Mouse (Mus musculus) left cerebral cortex, postnatal 25 days (tissue): Measurements from ENCODE around the gene Slc34a1. TPM values are rescaled to one million over a fixed set of nuclear protein-coding genes. Genes with fewer than 3 reads are reported as not detected.
A peak's percentile ranks its signal among the peaks of the same experiment; 100 is the strongest.

Source experiments
- DNase-seq, 2 experiments: peaks; one replicate each; pipeline ENCODE4 v3.0.0; 2022; ENCODE audit warnings: low spot score in 2 of 2, mixed read lengths in 1 of 2
- intact Hi-C: fragments of 180-260 bp; cut with DNase I; formaldehyde crosslinking; loops from one replicate; pipeline ENCODE4 v1.15.1; 2025
- microRNA-seq, 2 experiments: library from miRNA; unstranded; fragments of <30 nt; microRNA quantifications; one replicate each; pipeline ENCODE4 v1.2.0; 2022
- total RNA-seq, 2 experiments: library from RNA; stranded (reverse); gene quantifications; 2 replicates each; pipeline ENCODE4 v1.2.3; 2021

Slc34a1 gene
- total RNA-seq, 2 experiments from 2014 or later = not detected

DNA sequence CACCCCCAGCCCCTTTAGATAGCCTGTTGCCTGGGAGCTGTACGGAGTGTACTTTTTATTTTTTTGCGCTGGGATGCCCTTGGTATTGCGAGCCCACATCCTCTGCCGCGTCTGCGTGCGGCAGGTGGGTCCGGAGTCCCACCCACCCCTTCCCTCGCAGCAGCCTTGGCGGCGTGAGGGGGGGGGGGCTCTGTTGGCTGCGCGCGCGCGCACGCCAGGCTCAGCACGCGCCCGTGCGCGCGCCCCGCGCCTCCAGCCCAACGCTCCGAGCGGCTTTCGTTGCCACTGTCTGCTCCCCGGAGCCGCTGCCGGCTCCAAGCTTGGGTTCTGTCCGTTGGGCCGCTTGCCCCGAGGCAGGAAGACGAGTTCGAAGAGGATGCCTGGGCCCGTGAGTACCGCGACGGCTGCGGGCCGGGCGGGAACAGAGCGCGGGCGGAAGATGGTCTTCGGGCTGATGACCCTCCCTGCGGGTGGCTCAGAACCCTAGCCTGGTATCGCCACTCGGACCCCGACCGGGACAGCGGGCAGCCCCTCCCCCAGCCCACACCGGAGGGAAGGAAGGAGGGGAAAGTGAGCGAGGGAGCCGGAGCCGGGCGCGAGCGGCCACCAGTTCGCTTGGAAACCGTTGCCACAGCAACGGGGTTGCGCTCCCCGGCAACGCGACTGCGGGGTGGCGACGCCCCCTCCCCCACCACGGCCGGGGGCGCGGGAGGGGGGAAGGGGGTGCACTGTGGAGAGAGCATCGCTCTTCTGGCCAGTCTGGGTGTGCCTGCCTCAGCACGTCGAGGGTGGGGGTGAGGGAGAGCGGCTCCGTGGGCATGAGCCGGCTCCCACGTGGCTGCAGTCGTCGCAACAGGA, 66.3 kb downstream of the Slc34a1 start, which contains the start of gene Prr7:
Gene Prr7 (plus strand): TSS at position 241 of the 858 bp plus-strand sequence.
- intact Hi-C loops = loop anchor here (2.0 kb wide), 1 partner anchor 19 kb away; the partner anchor contains the start of gene Grk6
- DNase-seq = peak; percentile 73 to 82

DNA sequence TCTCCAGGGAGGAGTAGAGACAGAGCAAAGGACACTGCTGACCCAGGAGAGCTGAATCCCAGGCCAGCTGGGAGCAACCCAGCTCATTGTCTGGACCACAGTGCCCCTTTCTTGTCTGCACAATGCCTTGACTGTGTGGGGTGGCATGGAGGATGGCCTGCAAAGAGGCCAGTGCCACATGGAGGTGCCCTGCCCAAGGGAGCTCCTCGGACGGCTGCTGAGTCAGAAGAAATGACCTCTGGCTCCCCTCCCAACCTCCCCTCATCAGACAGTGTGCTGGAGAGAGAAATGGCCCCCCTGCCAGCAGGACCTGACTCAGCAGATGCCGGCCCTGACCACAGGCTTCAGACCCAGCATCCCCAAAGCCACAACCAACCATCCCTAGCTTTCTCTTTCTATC, 67.2 kb downstream of the Slc34a1 start:
- peak in 1 of 2 experiments; percentile 49 for DNase-seq
- intact Hi-C loops = loop anchor here (2.0 kb wide), 1 partner anchor 20 kb away; the partner anchor contains the start of gene Grk6

Small RNA genes within 50 kb of the gene (microRNA-seq; reads per million reads assigned to microRNA genes)
- gene Mir6943 = 4.0 to 4.7 reads per million in 2 experiments

Other genes starting within 250 kb of the Slc34a1 start
- gene Fgfr4, start 245.5 kb upstream of the Slc34a1 start, total RNA-seq = under 1 TPM; 0.21 to 0.27 TPM
- 100 to 1,000 TPM; 124 to 125 TPM for gene Nsd1, start 188.4 kb upstream of the Slc34a1 start, total RNA-seq
- 100 to 1,000 TPM; 170 to 176 TPM for gene Prelid1, start 77.7 kb upstream of the Slc34a1 start, total RNA-seq
- 10 to 100 TPM; 82.3 to 87.2 TPM for gene Rab24, start 76.2 kb upstream of the Slc34a1 start, total RNA-seq
- gene Mxd3, start 68.4 kb upstream of the Slc34a1 start, total RNA-seq = 1 to 10 TPM in 1 of 2 experiments, under 1 TPM in 1; 0.85 to 1.4 TPM
- 10 to 100 TPM; 57.5 to 59.7 TPM for gene Lman2, start 35.4 kb upstream of the Slc34a1 start, total RNA-seq
- 10 to 100 TPM; 55.6 to 58.5 TPM for gene Rgs14, start 28.5 kb upstream of the Slc34a1 start, total RNA-seq
- gene Pfn3, start 17.0 kb downstream of the Slc34a1 start, total RNA-seq = not detected
- under 1 TPM; 0.57 to 0.62 TPM for gene F12, start 28.6 kb downstream of the Slc34a1 start, total RNA-seq
- gene Grk6, start 46.9 kb downstream of the Slc34a1 start, total RNA-seq = 10 to 100 TPM; 64.0 to 68.0 TPM
- 10 to 100 TPM; 80.1 to 85.9 TPM for gene Prr7, start 66.1 kb downstream of the Slc34a1 start, total RNA-seq
- gene Dbn1, start 89.9 kb downstream of the Slc34a1 start, total RNA-seq = 100 to 1,000 TPM; 287 to 295 TPM
- gene Pdlim7, start 115.5 kb downstream of the Slc34a1 start, total RNA-seq = 10 to 100 TPM; 89.6 to 96.1 TPM
- 10 to 100 TPM in 1 of 2 experiments, 1 to 10 TPM in 1; 9.7 to 13.2 TPM for gene Dok3, start 131.1 kb downstream of the Slc34a1 start, total RNA-seq
- 10 to 100 TPM; 53.6 to 58.0 TPM for gene Ddx41, start 138.5 kb downstream of the Slc34a1 start, total RNA-seq
- gene Fam193b, start 172.9 kb downstream of the Slc34a1 start, total RNA-seq = 10 to 100 TPM; 67.0 to 84.3 TPM
- 100 to 1,000 TPM; 129 to 134 TPM for gene Tmed9, start 175.5 kb downstream of the Slc34a1 start, total RNA-seq
- 10 to 100 TPM; 22.9 to 25.5 TPM for gene B4galt7, start 201.7 kb downstream of the Slc34a1 start, total RNA-seq
- 10 to 100 TPM; 40.7 to 45.9 TPM for gene Caml, start 224.8 kb downstream of the Slc34a1 start, total RNA-seq
- 10 to 100 TPM; 39.9 to 44.0 TPM for gene Ddx46, start 236.8 kb downstream of the Slc34a1 start, total RNA-seq